Mouse (Mus musculus) small intestine, adult 2 months (tissue): Measurements from ENCODE around the gene P2ry10b.

Experiments used
- CTCF ChIP-seq: fragments of 200-500 bp; IDR thresholded peaks from 2 replicates; pipeline ENCODE4 v1.5.1; 2012; ENCODE audit warnings: low read depth, mild to moderate bottlenecking, control low read depth, inconsistent platforms, low read length, moderate library complexity, mixed read lengths; ENCODE audit not compliant: insufficient replicate concordance, insufficient read length; ENCODE audit errors: extremely low read depth
- POLR2A ChIP-seq: fragments of 200-500 bp; IDR thresholded peaks from 2 replicates; pipeline ENCODE4 v1.6.1; 2012; ENCODE audit warnings: low read depth, mild to moderate bottlenecking, control low read depth, inconsistent platforms, low read length, moderate library complexity

GRCm38 (mm10) chrX:107149391-107149993 is 765 bp downstream of the P2ry10b start:
- TF ChIP-seq CTCF: no peak
- no peak for TF ChIP-seq POLR2A
